Mouse (Mus musculus) natural killer cell, adult 2 months (primary cell): ENCODE data around the gene Tnfrsf14.

ENCODE experiments used
- DNase-seq, 2 experiments: peaks; one replicate each; pipeline ENCODE4 v3.0.0; 2022; ENCODE audit warnings: low spot score in 2 of 2

Tnfrsf14 gene

GRCm38 (mm10) chr4:154880730-154881129 is 47.6 kb downstream of the Tnfrsf14 start:
- no peak for DNase-seq

- DNase-seq: peak; percentile 85 to 91
Measured at GRCm38 (mm10) chr4:154877864-154878548, 50.4 kb downstream of the Tnfrsf14 start.

GRCm38 (mm10) chr4:154873186-154873585 is 55.2 kb downstream of the Tnfrsf14 start:
- no peak for DNase-seq
